Mouse (Mus musculus) ES-E14 (cell line): ENCODE measurements at regions not wholly inside any gene's neighbourhood (a gene's known extent, or its start where the extent isn't known, plus 50 kb on each side); places are given as distances from the start of the nearest gene placed in this dataset.

ENCODE experiments used
- DNase-seq: peaks from one replicate; pipeline ENCODE4 v3.0.0-alpha.2; 2013; ENCODE audit warnings: low read depth, low spot score
- H3K27ac ChIP-seq: 2 replicates; pipeline ENCODE4 v1.5.1; 2012; ENCODE audit warnings: low read depth, mild to moderate bottlenecking, low read length, moderate library complexity, mixed read lengths; ENCODE audit not compliant: poor library complexity, insufficient read depth, severe bottlenecking
- H3K36me3 ChIP-seq: 2 replicates; pipeline ENCODE4 v1.6.1; 2012; ENCODE audit warnings: mild to moderate bottlenecking, low read length, moderate library complexity, mixed read lengths; ENCODE audit not compliant: control insufficient read depth, poor library complexity, insufficient read depth, severe bottlenecking
- H3K4me1 ChIP-seq, 2 experiments: fragments of 150-350 bp in 1 of 2; sonication (generic) in 1 of 2; 2 replicates each; pipeline ENCODE4 v1.6.1; 2012; ENCODE audit warnings: low read length in 2 of 2, mild to moderate bottlenecking in 1 of 2, mixed read lengths in 1 of 2; ENCODE audit not compliant: control insufficient read depth in 2 of 2, insufficient read depth in 2 of 2, poor library complexity in 1 of 2
- H3K4me3 ChIP-seq, 2 experiments: fragments of 150-350 bp in 1 of 2; sonication (generic) in 1 of 2; 2 replicates each; pipeline ENCODE4 v1.5.1; 2012; ENCODE audit warnings: low read length in 2 of 2, low read depth in 1 of 2, mild to moderate bottlenecking in 1 of 2, mixed read lengths in 1 of 2; ENCODE audit not compliant: insufficient read depth in 1 of 2, poor library complexity in 1 of 2, severe bottlenecking in 1 of 2
- H3K9ac ChIP-seq: 2 replicates; pipeline ENCODE4 v1.6.1; 2012; ENCODE audit warnings: low read depth, mild to moderate bottlenecking, low read length, mixed read lengths; ENCODE audit not compliant: poor library complexity, insufficient read depth, severe bottlenecking
- H3K9me3 ChIP-seq: fragments of 150-350 bp; sonication (generic); 2 replicates; pipeline ENCODE4 v1.6.1; 2012; ENCODE audit warnings: low read depth, mild to moderate bottlenecking, low read length; ENCODE audit not compliant: control insufficient read depth, insufficient read depth
- CHD2 ChIP-seq: IDR thresholded peaks from 2 replicates; pipeline ENCODE4 v1.6.1; 2014; ENCODE audit warnings: mild to moderate bottlenecking, low read depth, low read length, inconsistent platforms
- HCFC1 ChIP-seq: IDR thresholded peaks from 2 replicates; pipeline ENCODE4 v1.6.1; 2012; ENCODE audit warnings: low read length, inconsistent platforms, borderline replicate concordance; ENCODE audit not compliant: insufficient read depth
- MAFK ChIP-seq: IDR thresholded peaks from 2 replicates; pipeline ENCODE4 v1.6.1; 2014; ENCODE audit warnings: mild to moderate bottlenecking, low read depth, low read length, inconsistent platforms; ENCODE audit not compliant: insufficient read depth
- ZC3H11A ChIP-seq: IDR thresholded peaks from 2 replicates; pipeline ENCODE4 v1.6.1; 2012; ENCODE audit warnings: low read depth, mild to moderate bottlenecking, inconsistent platforms, low read length, borderline replicate concordance
- ZNF384 ChIP-seq: IDR thresholded peaks from 2 replicates; pipeline ENCODE4 v1.6.1; 2012; ENCODE audit warnings: low read depth, low read length, inconsistent platforms
- in situ Hi-C, 2 experiments: fragments of 600-800 bp; cut with MboI; formaldehyde crosslinking; loops; one replicate each; pipeline ENCODE4 v1.15.1; 2025; ENCODE audit warnings: low sequenced_read_pairs in 2 of 2, inconsistent platforms in 1 of 2; ENCODE audit not compliant: unreplicated experiment in 2 of 2

GRCm38 (mm10) chr9:113435921-113436320, 272.1 kb downstream of the Pdcd6ip start:
- DNase-seq: no peak
- Histone ChIP-seq H3K9ac (no peak overlapping the region), H3K27ac (no peak overlapping the region), H3K4me3 (no peak overlapping the region), H3K36me3 (no peaks in the 10 kb centered on the region), H3K4me1 (peaks cover 0 to 2% of the 10 kb centered on the region in 2 experiments; a peak in 1 of 4 replicates), H3K9me3 (no peaks in the 10 kb centered on the region)
- no peak for TF ChIP-seq HCFC1
- TF ChIP-seq ZNF384: no peak
- no peak for TF ChIP-seq ZC3H11A
- no peak for TF ChIP-seq CHD2
- TF ChIP-seq MAFK: no peak
- in situ Hi-C loops: loop anchor here in 1 of 2 experiments (10.0 kb wide), 1 partner anchor 199 kb away; no protein-coding TSS in a partner anchor

GRCm38 (mm10) chr9:113433424-113433823, 274.6 kb downstream of the Pdcd6ip start:
- no peak overlapping the region for H3K4me3 ChIP-seq
- no peaks in the 10 kb centered on the region for H3K36me3 ChIP-seq
- TF ChIP-seq ZNF384 (no peak), ZC3H11A (no peak), MAFK (no peak), HCFC1 (no peak), CHD2 (no peak)
- H3K9ac ChIP-seq: no peak overlapping the region
- in situ Hi-C loops: loop anchor here in 1 of 2 experiments (10.0 kb wide), 1 partner anchor 201 kb away; no protein-coding TSS in a partner anchor
- no peak overlapping the region for H3K27ac ChIP-seq
- peaks cover 0 to 4% of the 10 kb centered on the region in 2 experiments; a peak in 1 of 4 replicates for H3K4me1 ChIP-seq
- no peaks in the 10 kb centered on the region for H3K9me3 ChIP-seq
- no peak for DNase-seq

GRCm38 (mm10) chr9:113432601-113433179, 275.4 kb downstream of the Pdcd6ip start:
- in situ Hi-C loops: loop anchor here in 1 of 2 experiments (10.0 kb wide), 1 partner anchor 202 kb away; no protein-coding TSS in a partner anchor
- no peak overlapping the region for H3K4me3 ChIP-seq
- no peaks in the 10 kb centered on the region for H3K36me3 ChIP-seq
- TF ChIP-seq ZNF384 (no peak), ZC3H11A (no peak)
- H3K9ac ChIP-seq: no peak overlapping the region
- H3K27ac ChIP-seq: no peak overlapping the region
- H3K4me1 ChIP-seq: peaks cover 0 to 4% of the 10 kb centered on the region in 2 experiments; a peak in 1 of 4 replicates
- H3K9me3 ChIP-seq: no peaks in the 10 kb centered on the region
- DNase-seq: no peak

- Histone ChIP-seq H3K4me3 (no peak overlapping the region), H3K36me3 (no peaks in the 10 kb centered on the region), H3K9me3 (no peaks in the 10 kb centered on the region), H3K9ac (no peak overlapping the region), H3K27ac (no peak overlapping the region), H3K4me1 (peaks cover 0 to 5% of the 10 kb centered on the region in 2 experiments; a peak in 1 of 4 replicates)
- DNase-seq: no peak
- in situ Hi-C loops: loop anchor here in 1 of 2 experiments (10.0 kb wide), 1 partner anchor 204 kb away; no protein-coding TSS in a partner anchor
- TF ChIP-seq CHD2: no peak
- TF ChIP-seq ZC3H11A: no peak
These were observed 277.6 kb downstream of the Pdcd6ip start for GRCm38 (mm10) chr9:113430411-113430810.

DNA sequence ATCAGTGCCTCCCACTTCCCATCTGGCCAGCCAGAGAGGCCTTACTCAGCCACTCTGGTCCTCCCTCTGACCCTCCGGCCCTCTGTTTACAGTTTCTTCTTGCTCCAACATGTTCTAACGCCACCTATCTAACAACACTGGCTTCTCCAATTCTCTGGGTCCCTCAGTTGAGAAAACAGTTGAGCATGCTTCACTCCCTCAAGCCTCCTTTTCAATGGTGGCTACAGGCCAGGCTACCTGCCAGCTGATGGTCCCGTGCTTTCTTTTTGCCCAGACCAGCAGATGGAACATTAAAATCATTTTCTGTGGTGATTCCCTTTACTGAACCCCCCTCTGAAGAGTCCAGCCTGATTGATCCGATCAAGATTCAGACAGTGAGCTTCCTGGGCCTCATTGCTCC, 280.8 kb downstream of the Pdcd6ip start:
- DNase-seq: no peak
- H3K36me3 ChIP-seq: no peaks in the 10 kb centered on the region
- TF ChIP-seq HCFC1: no peak
- no peak for TF ChIP-seq CHD2
- no peak for TF ChIP-seq MAFK
- no peak for TF ChIP-seq ZNF384
- no peak for TF ChIP-seq ZC3H11A
- H3K4me3 ChIP-seq: no peak overlapping the region
- no peaks in the 10 kb centered on the region for H3K9me3 ChIP-seq
- peaks cover 0 to 5% of the 10 kb centered on the region in 2 experiments; a peak in 1 of 4 replicates for H3K4me1 ChIP-seq
- in situ Hi-C loops: no loop called here
- no peak overlapping the region for H3K9ac ChIP-seq
- no peak overlapping the region for H3K27ac ChIP-seq
